Mouse (Mus musculus): ENCODE measurements at regions not wholly inside any gene's neighbourhood (a gene's known extent, or its start where the extent isn't known, plus 50 kb on each side); places are given as distances from the start of the nearest gene placed in this dataset.

- TF ChIP-seq CTCF (IDR thresholded peaks at IDR 0.05; ENCODE audit: insufficient read depth, low read depth, low read length) (no peak), POLR2A (IDR thresholded peaks at IDR 0.05; ENCODE audit: insufficient read depth, low read depth, low read length) (no peak)
Measured at GRCm38 (mm10) chr11:111658362-111659309, 592.7 kb downstream of the Kcnj2 start.
